Mouse (Mus musculus): ENCODE measurements at regions not wholly inside any gene's neighbourhood (a gene's known extent, or its start where the extent isn't known, plus 50 kb on each side); places are given as distances from the start of the nearest gene placed in this dataset.

- H3K4me1 ChIP-seq (ENCODE audit: control insufficient read depth, insufficient read depth, low read length) = no peaks in the 10 kb centered on the region
- no peak overlapping the region for H3K27ac ChIP-seq (ENCODE audit: insufficient read depth, low read length)
- no peaks in the 10 kb centered on the region for H3K27me3 ChIP-seq (ENCODE audit: control insufficient read depth, insufficient read depth, low read length)
- no peak for DNase-seq
- TF ChIP-seq CTCF (IDR thresholded peaks at IDR 0.05; ENCODE audit: borderline replicate concordance, insufficient read depth, low read depth, low read length) = no peak
- TF ChIP-seq POLR2A (IDR thresholded peaks at IDR 0.05; ENCODE audit: borderline replicate concordance, insufficient read depth, low read length) = no peak
- H3K4me3 ChIP-seq (replicated peaks; ENCODE audit: insufficient read depth, low read depth, low read length) = no peak overlapping the region
- WGBS = 68% methylated on average over 6 of the region's 6 CpGs
Measured at GRCm38 (mm10) chr16:77300572-77301213, 287.2 kb downstream of the Usp25 start.

GRCm38 (mm10) chr16:77295574-77296355, 282.3 kb downstream of the Usp25 start:
- H3K27me3 ChIP-seq (ENCODE audit: control insufficient read depth, insufficient read depth, low read length) = no peaks in the 10 kb centered on the region
- no peak overlapping the region for H3K27ac ChIP-seq (ENCODE audit: insufficient read depth, low read length)
- TF ChIP-seq CTCF (IDR thresholded peaks at IDR 0.05; ENCODE audit: borderline replicate concordance, insufficient read depth, low read depth, low read length) = no peak
- no peak for TF ChIP-seq POLR2A (IDR thresholded peaks at IDR 0.05; ENCODE audit: borderline replicate concordance, insufficient read depth, low read length)
- H3K4me3 ChIP-seq (replicated peaks; ENCODE audit: insufficient read depth, low read depth, low read length) = no peak overlapping the region
- 48% methylated on average over 4 of the region's 4 CpGs for WGBS
- no peaks in the 10 kb centered on the region for H3K4me1 ChIP-seq (ENCODE audit: control insufficient read depth, insufficient read depth, low read length)
- peak in 1 of 2 experiments; percentile 9 for DNase-seq

- no peak overlapping the region for H3K4me3 ChIP-seq (replicated peaks; ENCODE audit: insufficient read depth, low read depth, low read length)
- no peak for DNase-seq
- H3K27ac ChIP-seq (ENCODE audit: insufficient read depth, low read length) = no peak overlapping the region
- no peak for TF ChIP-seq CTCF (IDR thresholded peaks at IDR 0.05; ENCODE audit: borderline replicate concordance, insufficient read depth, low read depth, low read length)
- TF ChIP-seq POLR2A (IDR thresholded peaks at IDR 0.05; ENCODE audit: borderline replicate concordance, insufficient read depth, low read length) = no peak
- no peaks in the 10 kb centered on the region; the same call in 1 of the 2 replicates for H3K27me3 ChIP-seq (ENCODE audit: control insufficient read depth, insufficient read depth, low read length)
- WGBS = 78% methylated on average over 2 of the region's 2 CpGs
- H3K4me1 ChIP-seq (ENCODE audit: control insufficient read depth, insufficient read depth, low read length) = no peaks in the 10 kb centered on the region
Measured at GRCm38 (mm10) chr16:77292317-77292771, 278.8 kb downstream of the Usp25 start.

GRCm38 (mm10) chr16:77291723-77292316, 278.3 kb downstream of the Usp25 start:
- DNase-seq = no peak
- no peak for TF ChIP-seq CTCF (IDR thresholded peaks at IDR 0.05; ENCODE audit: borderline replicate concordance, insufficient read depth, low read depth, low read length)
- no peak for TF ChIP-seq POLR2A (IDR thresholded peaks at IDR 0.05; ENCODE audit: borderline replicate concordance, insufficient read depth, low read length)
- H3K4me3 ChIP-seq (replicated peaks; ENCODE audit: insufficient read depth, low read depth, low read length) = no peak overlapping the region
- H3K27ac ChIP-seq (ENCODE audit: insufficient read depth, low read length) = no peak overlapping the region
- H3K27me3 ChIP-seq (ENCODE audit: control insufficient read depth, insufficient read depth, low read length) = no peaks in the 10 kb centered on the region; the same call in 1 of the 2 replicates
- no peaks in the 10 kb centered on the region for H3K4me1 ChIP-seq (ENCODE audit: control insufficient read depth, insufficient read depth, low read length)
- WGBS = 88% methylated on average over 8 of the region's 8 CpGs

- no peak overlapping the region for H3K4me3 ChIP-seq (replicated peaks; ENCODE audit: insufficient read depth, low read depth, low read length)
- 90% methylated on average over 4 of the region's 4 CpGs for WGBS
- no peaks in the 10 kb centered on the region for H3K4me1 ChIP-seq (ENCODE audit: control insufficient read depth, insufficient read depth, low read length)
- TF ChIP-seq POLR2A (IDR thresholded peaks at IDR 0.05; ENCODE audit: borderline replicate concordance, insufficient read depth, low read length) (no peak), CTCF (IDR thresholded peaks at IDR 0.05; ENCODE audit: borderline replicate concordance, insufficient read depth, low read depth, low read length) (no peak)
- H3K27me3 ChIP-seq (ENCODE audit: control insufficient read depth, insufficient read depth, low read length) = no peaks in the 10 kb centered on the region; the same call in 1 of the 2 replicates
- DNase-seq = no peak
- H3K27ac ChIP-seq (ENCODE audit: insufficient read depth, low read length) = no peak overlapping the region
Measured at GRCm38 (mm10) chr16:77284205-77284604, 270.7 kb downstream of the Usp25 start.

GRCm38 (mm10) chr16:77279916-77280315, 266.4 kb downstream of the Usp25 start:
- H3K4me1 ChIP-seq (ENCODE audit: control insufficient read depth, insufficient read depth, low read length) = no peaks in the 10 kb centered on the region
- WGBS = 86% methylated on average over 4 of the region's 4 CpGs
- H3K27ac ChIP-seq (ENCODE audit: insufficient read depth, low read length) = no peak overlapping the region
- no peak overlapping the region for H3K4me3 ChIP-seq (replicated peaks; ENCODE audit: insufficient read depth, low read depth, low read length)
- DNase-seq = no peak
- TF ChIP-seq POLR2A (IDR thresholded peaks at IDR 0.05; ENCODE audit: borderline replicate concordance, insufficient read depth, low read length) = no peak
- no peak for TF ChIP-seq CTCF (IDR thresholded peaks at IDR 0.05; ENCODE audit: borderline replicate concordance, insufficient read depth, low read depth, low read length)
- H3K27me3 ChIP-seq (ENCODE audit: control insufficient read depth, insufficient read depth, low read length) = no peaks in the 10 kb centered on the region

GRCm38 (mm10) chr16:77279495-77279894, 266.0 kb downstream of the Usp25 start:
- Histone ChIP-seq H3K27me3 (ENCODE audit: control insufficient read depth, insufficient read depth, low read length) (no peaks in the 10 kb centered on the region), H3K4me3 (replicated peaks; ENCODE audit: insufficient read depth, low read depth, low read length) (no peak overlapping the region), H3K4me1 (ENCODE audit: control insufficient read depth, insufficient read depth, low read length) (no peaks in the 10 kb centered on the region), H3K27ac (ENCODE audit: insufficient read depth, low read length) (no peak overlapping the region)
- 67% methylated on average over 2 of the region's 2 CpGs for WGBS
- TF ChIP-seq POLR2A (IDR thresholded peaks at IDR 0.05; ENCODE audit: borderline replicate concordance, insufficient read depth, low read length) (no peak), CTCF (IDR thresholded peaks at IDR 0.05; ENCODE audit: borderline replicate concordance, insufficient read depth, low read depth, low read length) (no peak)
- no peak for DNase-seq
